Mouse (Mus musculus): Measurements from ENCODE around the gene Gm3005.
"Not testable (repeated sequence)": the region's sequence is repeated elsewhere in the genome, so short reads cannot be mapped to it uniquely, and the experiment has no call there.

Gene Gm3005

DNA sequence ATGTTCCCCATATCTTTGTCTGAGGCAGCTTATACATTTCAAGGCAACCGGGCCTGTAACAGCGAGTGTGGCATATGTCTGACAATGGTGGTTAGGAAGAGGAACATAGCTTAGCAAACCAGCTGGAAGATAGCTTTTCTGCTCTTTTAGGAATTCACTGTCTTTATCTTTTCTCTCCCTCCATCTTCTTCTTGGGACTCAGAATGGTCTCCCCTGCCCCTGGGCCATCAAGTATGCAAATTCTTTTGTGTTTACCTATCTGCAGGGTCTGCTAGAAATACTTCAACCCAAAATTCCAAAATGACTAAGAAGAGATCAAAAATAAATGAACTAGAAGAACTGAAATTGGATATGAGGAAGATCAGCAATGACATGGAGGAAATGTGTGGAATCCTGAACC lies at the start of gene Gm3005:
Gm3005 (plus strand) TSS at position 301 of the 400 bp plus-strand sequence.
- DNase-seq (ENCODE audit: low spot score): not testable (repeated sequence)

DNA sequence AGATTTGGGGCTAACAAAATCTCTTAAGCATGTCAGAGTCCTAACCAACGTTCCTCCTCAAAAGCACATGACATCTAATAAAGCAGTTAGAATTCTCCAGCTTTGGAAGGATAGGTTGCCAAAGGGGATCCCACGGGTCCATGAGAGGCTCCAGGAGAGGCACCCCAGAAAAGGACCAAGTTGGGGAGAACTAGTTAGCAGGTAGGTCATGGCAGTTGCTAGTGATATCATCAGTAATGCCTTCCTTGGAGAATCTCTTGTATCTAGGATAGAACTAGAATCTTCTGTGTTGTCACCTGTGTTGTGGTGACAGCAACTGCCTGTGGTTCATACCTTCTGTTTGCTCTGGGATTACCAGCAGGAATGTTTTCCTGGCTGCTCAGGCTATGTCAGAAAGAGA lies 33.1 kb upstream of the Gm3005 start, which contains the start of gene Gm10413:
Gm10413 (plus strand) TSS at position 301 of the 400 bp plus-strand sequence.
- not testable (repeated sequence) for DNase-seq (ENCODE audit: low spot score)

DNA sequence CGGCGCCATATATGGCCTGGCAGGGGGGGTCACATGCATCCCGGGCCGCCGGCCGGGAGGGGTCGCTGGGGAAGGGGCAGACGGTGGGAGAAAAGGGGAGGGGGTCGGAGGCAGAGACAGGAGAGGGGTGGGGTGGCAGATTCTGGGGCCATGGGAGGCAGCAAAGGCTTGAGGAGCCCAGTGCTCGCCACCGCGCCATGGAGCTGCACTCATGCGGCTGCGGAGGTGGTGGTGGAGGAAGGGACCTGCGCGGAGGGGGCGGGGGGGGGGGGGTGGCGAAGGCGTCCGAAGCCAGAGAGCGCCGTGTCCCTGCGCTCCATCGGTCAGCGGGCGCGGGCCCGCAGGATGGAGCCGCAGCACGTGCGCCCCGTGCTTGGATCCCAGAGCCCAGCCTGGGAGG lies 15.6 kb upstream of the Gm3005 start, which contains the start of gene Gm10409:
Gm10409 (plus strand) TSS at position 301 of the 400 bp plus-strand sequence.
- not testable (repeated sequence) for DNase-seq (ENCODE audit: low spot score)

DNA sequence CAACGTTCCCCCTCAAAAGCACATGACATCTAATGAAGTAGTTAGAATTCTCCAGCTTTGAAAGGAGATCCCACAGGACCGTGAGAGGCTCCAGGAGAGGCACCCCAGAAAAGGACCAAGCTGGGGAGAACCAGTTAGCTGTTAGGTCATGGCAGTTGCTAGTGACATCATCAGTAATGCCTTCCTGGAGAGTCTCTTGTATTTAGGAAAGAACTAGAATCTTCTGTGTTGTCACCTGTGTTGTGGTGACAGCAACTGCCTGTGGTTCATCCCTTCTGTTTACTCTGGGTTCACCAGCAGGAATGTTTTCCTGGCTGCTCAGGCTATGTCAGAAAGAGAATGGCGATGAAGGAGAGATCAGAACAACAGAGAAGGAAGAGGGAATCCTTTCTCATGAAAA lies 21.2 kb downstream of the Gm3005 start, which contains the start of gene Gm10408:
Gm10408 (plus strand) TSS at position 301 of the 400 bp plus-strand sequence.
- not testable (repeated sequence) for DNase-seq (ENCODE audit: low spot score)

DNA sequence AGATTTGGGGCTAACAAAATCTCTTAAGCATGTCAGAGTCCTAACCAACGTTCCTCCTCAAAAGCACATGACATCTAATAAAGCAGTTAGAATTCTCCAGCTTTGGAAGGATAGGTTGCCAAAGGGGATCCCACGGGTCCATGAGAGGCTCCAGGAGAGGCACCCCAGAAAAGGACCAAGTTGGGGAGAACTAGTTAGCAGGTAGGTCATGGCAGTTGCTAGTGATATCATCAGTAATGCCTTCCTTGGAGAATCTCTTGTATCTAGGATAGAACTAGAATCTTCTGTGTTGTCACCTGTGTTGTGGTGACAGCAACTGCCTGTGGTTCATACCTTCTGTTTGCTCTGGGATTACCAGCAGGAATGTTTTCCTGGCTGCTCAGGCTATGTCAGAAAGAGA lies 206.3 kb downstream of the Gm3005 start, which contains the start of gene Gm3012:
Gm3012 (plus strand) TSS at position 301 of the 400 bp plus-strand sequence.
- DNase-seq (ENCODE audit: low spot score): not testable (repeated sequence)

Data from yolk sac, embryonic 10.5 days (tissue).